Mouse (Mus musculus) liver, adult 2 months (tissue): ENCODE measurements around the gene Plppr4.

Source experiments
- CTCF ChIP-seq: fragments of 200-500 bp; IDR thresholded peaks from 2 replicates; pipeline ENCODE4 v1.5.1; 2011; ENCODE audit warnings: low read depth, low read length, control low read depth
- POLR2A ChIP-seq: fragments of 200-500 bp; IDR thresholded peaks from 2 replicates; pipeline ENCODE4 v1.6.1; 2011; ENCODE audit warnings: low read length, control low read depth; ENCODE audit not compliant: insufficient read depth; ENCODE audit errors: extremely low read depth

GRCm38 (mm10) chr3:117312097-117312496 is 48.6 kb downstream of the Plppr4 start:
- TF ChIP-seq POLR2A: no peak
- no peak for TF ChIP-seq CTCF
